Mouse (Mus musculus): Measurements from ENCODE around the gene Gm12216. TPM values are rescaled to one million over a fixed set of nuclear protein-coding genes. Genes with fewer than 3 reads are reported as not detected.

The Gm12216 gene
- polyA plus RNA-seq, 1 experiment from 2014 or later, result 0.44 TPM

DNA sequence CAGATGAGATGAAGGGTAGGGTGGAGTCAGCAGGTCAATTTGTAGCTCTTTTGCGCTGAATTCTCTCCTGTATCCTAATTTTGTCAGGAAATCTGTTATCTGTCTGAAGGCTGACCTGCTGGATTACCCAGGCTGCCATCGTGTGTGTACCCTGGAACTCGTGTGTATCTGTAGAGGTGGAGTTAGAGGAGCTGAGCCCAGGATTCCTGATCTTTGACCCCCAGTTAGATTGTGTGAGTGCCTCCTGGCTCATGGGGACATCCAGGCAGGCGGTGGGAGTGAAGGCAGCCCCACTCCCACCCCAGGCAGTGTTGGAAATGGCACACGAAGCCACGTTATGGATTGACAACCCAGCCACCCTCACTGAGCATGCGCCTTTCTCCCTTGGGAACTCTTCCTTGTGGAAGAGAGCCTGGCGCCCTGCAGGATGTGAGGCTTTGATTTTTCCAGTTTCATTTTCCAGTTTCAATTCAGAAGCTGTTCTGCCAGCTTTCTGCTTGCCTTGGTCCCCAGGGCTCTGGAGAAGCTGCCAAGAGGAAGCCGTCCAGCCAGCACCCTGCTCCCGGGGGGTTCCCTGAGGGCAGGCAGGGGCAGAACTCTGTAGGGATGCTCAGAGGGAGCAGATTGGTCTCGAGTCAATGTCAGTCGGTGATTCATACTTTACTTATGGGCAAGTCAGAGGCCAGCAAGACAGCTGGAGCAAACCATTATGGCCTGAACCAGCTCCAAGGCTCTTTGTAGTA lies 62.5 kb downstream of the Gm12216 start:
- ATAC-seq (ENCODE audit: low read depth), result peak; percentile 62

DNA sequence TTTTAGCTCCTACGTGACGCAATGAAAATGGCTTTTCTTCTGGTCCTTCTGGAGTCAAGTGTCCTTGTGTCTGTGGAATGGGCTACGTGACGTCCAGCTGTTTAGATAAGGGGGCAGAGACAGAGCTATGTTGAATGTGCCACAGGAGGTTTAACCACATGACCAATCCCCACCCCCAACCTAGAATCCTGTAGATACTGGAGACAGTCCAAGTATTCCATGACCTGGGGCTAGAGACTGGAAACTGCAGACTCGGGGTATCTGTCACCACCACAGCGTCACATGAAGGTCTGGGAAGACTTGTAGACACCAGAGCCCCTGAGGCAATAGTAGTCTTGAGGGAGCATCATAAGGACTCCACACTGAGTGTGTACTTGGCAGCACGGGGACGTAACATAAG lies 63.2 kb downstream of the Gm12216 start:
- Histone ChIP-seq H3K4me3 (ENCODE audit: low read depth, low read length) (no peak overlapping the region), H3K9me3 (replicated peaks; ENCODE audit: control insufficient read depth, low read length) (no peaks in the 10 kb centered on the region), H3K4me1 (ENCODE audit: control insufficient read depth, low read depth, low read length) (peaks cover 24% of the 10 kb centered on the region), H3K4me2 (ENCODE audit: low read depth, low read length) (no peak overlapping the region), H3K27me3 (ENCODE audit: control insufficient read depth, insufficient read depth, low read depth, low read length) (no peaks in the 10 kb centered on the region), H3K36me3 (ENCODE audit: control insufficient read depth, insufficient read depth) (no peaks in the 10 kb centered on the region), H3K9ac (ENCODE audit: low read depth, low read length) (no peak overlapping the region), H3K27ac (ENCODE audit: low read length) (peak overlapping the region; percentile 93)
- 41% methylated on average over 8 of the region's 8 CpGs for WGBS (ENCODE audit: insufficient replicate concordance)
- ATAC-seq (ENCODE audit: low read depth), result peak; percentile 54

More for the DNA sequence above, 62.5 kb downstream of the Gm12216 start:
- no peaks in the 10 kb centered on the region for H3K36me3 ChIP-seq (ENCODE audit: control insufficient read depth, insufficient read depth)
- no peaks in the 10 kb centered on the region for H3K9me3 ChIP-seq (replicated peaks; ENCODE audit: control insufficient read depth, low read length)
- peaks cover 24% of the 10 kb centered on the region for H3K4me1 ChIP-seq (ENCODE audit: control insufficient read depth, low read depth, low read length)
- H3K27ac ChIP-seq (ENCODE audit: low read length), result peak overlapping the region; percentile 93
- 45% methylated on average over 12 of the region's 12 CpGs for WGBS (ENCODE audit: insufficient replicate concordance)
- no peak overlapping the region; the same call in 1 of the 2 replicates for H3K4me2 ChIP-seq (ENCODE audit: low read depth, low read length)
- no peak overlapping the region for H3K9ac ChIP-seq (ENCODE audit: low read depth, low read length)
- no peaks in the 10 kb centered on the region for H3K27me3 ChIP-seq (ENCODE audit: control insufficient read depth, insufficient read depth, low read depth, low read length)
- H3K4me3 ChIP-seq (ENCODE audit: low read depth, low read length), result no peak overlapping the region

DNA sequence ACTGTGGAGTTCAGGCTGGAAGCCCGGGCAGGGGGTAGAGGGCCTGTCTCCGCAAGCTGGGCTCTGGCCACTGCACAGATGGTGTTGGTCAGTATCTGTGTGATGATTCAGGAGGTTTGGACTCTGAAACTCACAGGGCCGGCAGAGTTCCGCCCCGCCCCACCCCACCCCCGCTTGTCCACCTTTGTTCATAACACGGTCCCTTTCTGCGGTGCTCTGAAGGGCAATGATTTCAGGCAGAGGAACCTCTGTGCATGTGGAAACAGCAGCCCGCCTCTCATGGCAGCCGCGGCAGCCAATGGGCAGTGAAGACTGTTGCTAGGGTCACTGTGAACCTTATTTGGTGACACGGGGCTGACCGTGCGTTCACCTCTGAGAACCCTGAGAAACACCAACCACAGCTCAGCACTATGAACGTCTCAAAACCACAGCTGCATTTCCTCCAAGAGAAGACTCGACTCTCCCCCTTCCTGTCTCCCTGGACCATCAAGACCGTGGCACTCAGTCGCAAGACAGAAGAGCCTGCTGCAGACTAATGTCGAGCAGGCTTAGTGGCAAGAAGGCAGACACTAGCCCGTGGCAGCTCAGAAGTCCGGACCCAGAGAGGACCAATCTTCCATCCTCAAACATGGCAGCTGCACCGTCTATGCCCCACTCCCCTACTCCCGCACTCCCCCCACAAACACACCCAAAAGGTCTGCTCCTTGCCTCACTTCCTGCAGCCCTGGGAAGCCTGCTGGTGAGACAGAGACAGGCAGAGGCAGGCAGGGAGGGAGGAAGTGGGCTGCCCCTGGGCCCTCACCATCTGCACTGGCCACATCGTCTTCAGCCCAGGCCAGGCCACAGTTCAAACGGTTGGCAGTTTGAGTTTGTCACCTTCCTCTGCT lies 64.1 kb downstream of the Gm12216 start:
- Histone ChIP-seq H3K36me3 (ENCODE audit: control insufficient read depth, insufficient read depth) (no peaks in the 10 kb centered on the region), H3K27me3 (ENCODE audit: control insufficient read depth, insufficient read depth, low read depth, low read length) (no peaks in the 10 kb centered on the region), H3K9ac (ENCODE audit: low read depth, low read length) (0 out of 2 replicates have a peak overlapping the region, but pooled peaks have one; percentile 12), H3K4me1 (ENCODE audit: control insufficient read depth, low read depth, low read length) (peaks cover 24% of the 10 kb centered on the region), H3K27ac (ENCODE audit: low read length) (peak overlapping the region; percentile 93), H3K4me3 (ENCODE audit: low read depth, low read length) (peak overlapping the region; percentile 18), H3K9me3 (replicated peaks; ENCODE audit: control insufficient read depth, low read length) (no peaks in the 10 kb centered on the region), H3K4me2 (ENCODE audit: low read depth, low read length) (peak overlapping the region; percentile 41; the same call in 1 of the 2 replicates)
- WGBS (ENCODE audit: insufficient replicate concordance), result 6% methylated on average over 25 of the region's 25 CpGs
- ATAC-seq (ENCODE audit: low read depth), result peak; percentile 78

DNA sequence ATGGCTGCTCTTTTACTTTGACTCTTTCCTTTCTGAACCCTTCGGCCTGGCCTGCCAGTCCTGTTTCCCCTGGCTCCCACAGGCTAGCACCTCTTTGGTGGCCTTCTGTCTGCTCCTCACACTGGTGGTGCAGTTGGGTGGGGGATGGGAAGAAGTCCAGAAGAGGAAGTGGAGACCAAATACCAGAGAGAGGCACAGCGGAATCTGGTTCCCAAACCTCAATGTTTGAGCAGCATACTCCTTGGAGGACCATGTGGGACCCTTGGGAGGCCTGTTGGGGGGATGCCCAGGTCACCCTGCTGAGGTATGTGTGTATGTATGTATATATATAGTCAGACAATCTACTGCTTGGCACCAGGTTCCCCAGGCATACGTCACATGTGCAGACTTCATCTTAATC lies 65.0 kb downstream of the Gm12216 start:
- H3K4me1 ChIP-seq (ENCODE audit: control insufficient read depth, low read depth, low read length), result peaks cover 24% of the 10 kb centered on the region
- H3K9me3 ChIP-seq (replicated peaks; ENCODE audit: control insufficient read depth, low read length), result no peaks in the 10 kb centered on the region
- peak overlapping the region; percentile 41; the same call in 1 of the 2 replicates for H3K4me2 ChIP-seq (ENCODE audit: low read depth, low read length)
- H3K4me3 ChIP-seq (ENCODE audit: low read depth, low read length), result no peak overlapping the region
- 19% methylated on average over 3 of the region's 3 CpGs for whole genome bisulfite sequencing (ENCODE audit: insufficient replicate concordance)
- H3K27ac ChIP-seq (ENCODE audit: low read length), result peak overlapping the region; percentile 93
- H3K27me3 ChIP-seq (ENCODE audit: control insufficient read depth, insufficient read depth, low read depth, low read length), result no peaks in the 10 kb centered on the region
- ATAC-seq (ENCODE audit: low read depth), result no peak
- no peak overlapping the region for H3K9ac ChIP-seq (ENCODE audit: low read depth, low read length)
- no peaks in the 10 kb centered on the region for H3K36me3 ChIP-seq (ENCODE audit: control insufficient read depth, insufficient read depth)

DNA sequence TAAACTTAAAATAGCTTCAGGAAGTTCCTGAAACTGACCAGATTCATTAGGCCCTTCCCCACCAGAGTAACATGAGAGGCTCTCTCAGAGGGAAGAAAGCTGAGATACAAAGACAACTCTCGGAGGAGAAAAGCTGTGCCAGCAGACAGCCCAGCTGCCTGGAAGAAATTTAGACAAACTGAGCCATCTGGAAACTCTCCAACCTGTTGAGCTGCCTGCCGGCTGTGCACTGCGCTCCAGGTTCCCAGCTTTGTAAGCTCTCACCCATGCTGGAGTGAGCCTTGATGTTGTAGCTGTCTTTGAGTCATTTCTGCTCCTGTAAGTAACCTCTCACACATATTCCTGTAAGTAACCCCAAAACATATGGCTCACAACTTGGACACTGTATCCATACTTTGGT lies 66.1 kb downstream of the Gm12216 start:
- H3K9ac ChIP-seq (ENCODE audit: low read depth, low read length), result no peak overlapping the region
- H3K4me1 ChIP-seq (ENCODE audit: control insufficient read depth, low read depth, low read length), result peaks cover 22% of the 10 kb centered on the region
- no peak overlapping the region; the same call in 1 of the 2 replicates for H3K27ac ChIP-seq (ENCODE audit: low read length)
- H3K4me2 ChIP-seq (ENCODE audit: low read depth, low read length), result no peak overlapping the region
- H3K36me3 ChIP-seq (ENCODE audit: control insufficient read depth, insufficient read depth), result no peaks in the 10 kb centered on the region
- no peak for ATAC-seq (ENCODE audit: low read depth)
- H3K27me3 ChIP-seq (ENCODE audit: control insufficient read depth, insufficient read depth, low read depth, low read length), result no peaks in the 10 kb centered on the region
- no peaks in the 10 kb centered on the region for H3K9me3 ChIP-seq (replicated peaks; ENCODE audit: control insufficient read depth, low read length)
- H3K4me3 ChIP-seq (ENCODE audit: low read depth, low read length), result no peak overlapping the region
- 68% methylated on average over 3 of the region's 3 CpGs for WGBS (ENCODE audit: insufficient replicate concordance)

DNA sequence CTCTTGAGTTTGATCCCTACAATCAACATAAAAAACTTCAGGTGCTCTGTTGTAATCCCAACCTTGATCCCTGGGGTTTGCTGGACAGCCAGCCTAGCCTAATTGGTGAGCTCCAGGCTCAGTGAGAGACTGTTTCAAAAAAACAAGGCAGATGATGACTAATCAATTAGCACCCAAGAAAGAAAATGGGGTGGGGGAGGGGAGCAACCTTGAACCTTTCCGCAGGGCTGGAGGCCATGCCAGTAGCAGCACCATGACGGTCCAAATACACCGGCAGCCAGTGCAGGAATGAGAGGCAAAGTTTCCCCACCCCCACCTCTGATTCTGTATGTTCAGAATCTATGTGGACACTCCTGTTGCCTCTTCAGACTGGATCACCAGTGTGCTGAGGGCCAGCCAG lies 69.8 kb downstream of the Gm12216 start:
- no peak overlapping the region for H3K4me3 ChIP-seq (ENCODE audit: low read depth, low read length)
- no peak overlapping the region for H3K27ac ChIP-seq (ENCODE audit: low read length)
- peaks cover 9% of the 10 kb centered on the region for H3K4me1 ChIP-seq (ENCODE audit: control insufficient read depth, low read depth, low read length)
- no peak overlapping the region for H3K4me2 ChIP-seq (ENCODE audit: low read depth, low read length)
- ATAC-seq (ENCODE audit: low read depth), result no peak
- 82% methylated on average over 3 of the region's 3 CpGs for WGBS (ENCODE audit: insufficient replicate concordance)
- H3K27me3 ChIP-seq (ENCODE audit: control insufficient read depth, insufficient read depth, low read depth, low read length), result no peaks in the 10 kb centered on the region
- H3K9ac ChIP-seq (ENCODE audit: low read depth, low read length), result no peak overlapping the region
- no peaks in the 10 kb centered on the region for H3K9me3 ChIP-seq (replicated peaks; ENCODE audit: control insufficient read depth, low read length)
- no peaks in the 10 kb centered on the region for H3K36me3 ChIP-seq (ENCODE audit: control insufficient read depth, insufficient read depth)

DNA sequence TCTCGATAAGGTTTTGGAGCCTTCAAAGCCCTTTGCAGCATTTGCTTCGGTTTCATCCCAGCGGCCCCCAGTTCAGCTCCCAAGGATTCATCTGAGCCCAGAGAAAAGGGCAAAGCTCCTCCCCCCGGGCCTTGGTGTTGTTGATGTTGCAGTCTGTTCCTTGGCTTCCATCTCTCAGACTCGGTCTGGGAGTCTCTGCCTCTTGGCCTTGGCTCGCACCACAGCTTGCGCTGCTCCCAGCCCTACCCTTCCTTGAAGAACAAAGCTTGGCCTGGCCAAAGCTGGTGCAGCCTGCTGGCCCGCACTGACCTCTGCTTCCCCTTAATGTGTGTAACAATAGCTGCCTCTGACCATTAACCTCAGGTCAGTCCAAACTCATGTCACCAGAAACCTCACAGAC lies 70.9 kb downstream of the Gm12216 start:
- Histone ChIP-seq H3K4me3 (ENCODE audit: low read depth, low read length) (no peak overlapping the region), H3K36me3 (ENCODE audit: control insufficient read depth, insufficient read depth) (no peaks in the 10 kb centered on the region), H3K9ac (ENCODE audit: low read depth, low read length) (no peak overlapping the region), H3K27ac (ENCODE audit: low read length) (no peak overlapping the region), H3K9me3 (replicated peaks; ENCODE audit: control insufficient read depth, low read length) (no peaks in the 10 kb centered on the region), H3K27me3 (ENCODE audit: control insufficient read depth, insufficient read depth, low read depth, low read length) (no peaks in the 10 kb centered on the region), H3K4me2 (ENCODE audit: low read depth, low read length) (no peak overlapping the region), H3K4me1 (ENCODE audit: control insufficient read depth, low read depth, low read length) (peaks cover 2% of the 10 kb centered on the region; the same call in 1 of the 2 replicates)
- ATAC-seq (ENCODE audit: low read depth), result no peak
- 73% methylated on average over 8 of the region's 8 CpGs for WGBS (ENCODE audit: insufficient replicate concordance)

DNA sequence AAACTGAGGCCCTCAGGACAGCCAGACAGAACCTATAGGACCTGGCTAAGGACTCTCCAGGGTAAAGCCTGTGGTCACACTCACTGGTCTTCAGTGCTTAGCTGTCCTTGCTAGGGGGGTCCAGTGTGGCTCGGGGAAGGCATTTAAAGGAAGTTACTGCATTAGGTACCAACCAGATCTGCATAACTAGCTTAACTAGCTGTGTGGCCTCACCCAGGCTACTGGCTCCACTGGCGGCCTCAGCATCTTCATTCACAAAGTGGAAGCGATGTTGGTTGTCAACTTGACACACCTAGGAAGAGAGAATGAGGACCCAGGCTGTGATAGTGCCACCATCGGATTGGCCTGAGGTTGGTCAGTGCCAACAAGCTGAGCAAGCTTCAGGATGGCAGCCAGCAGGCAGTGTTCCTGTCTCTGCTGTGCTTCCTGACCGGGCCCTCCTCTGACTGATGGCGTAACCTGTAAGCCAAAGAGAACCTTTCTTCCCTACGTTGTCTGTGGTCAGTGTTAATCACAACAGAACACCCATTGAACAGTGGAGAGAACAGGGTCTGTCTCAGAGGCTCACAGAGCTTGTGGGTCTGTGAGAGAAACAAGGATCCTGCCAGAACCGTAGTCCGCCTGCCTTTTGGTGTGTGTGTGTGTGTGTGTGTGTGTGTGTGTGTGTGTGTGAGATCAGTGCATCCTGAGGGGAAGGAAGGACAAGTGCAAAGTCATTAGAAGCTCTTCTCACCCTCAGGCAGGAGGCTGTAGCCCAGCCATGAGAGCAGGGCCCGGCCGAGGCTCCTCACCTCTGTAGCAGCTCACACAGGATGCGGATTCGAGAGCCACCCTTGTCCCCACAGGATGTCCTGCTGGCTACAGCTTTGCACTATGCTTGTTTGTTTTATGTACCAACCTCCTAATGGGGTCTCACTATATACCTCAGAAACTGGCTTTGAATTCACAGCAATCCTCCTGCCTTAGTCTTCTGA lies 72.7 kb downstream of the Gm12216 start:
- Histone ChIP-seq H3K27me3 (ENCODE audit: control insufficient read depth, insufficient read depth, low read depth, low read length) (no peaks in the 10 kb centered on the region), H3K4me2 (ENCODE audit: low read depth, low read length) (no peak overlapping the region), H3K36me3 (ENCODE audit: control insufficient read depth, insufficient read depth) (no peaks in the 10 kb centered on the region), H3K9me3 (replicated peaks; ENCODE audit: control insufficient read depth, low read length) (no peaks in the 10 kb centered on the region), H3K4me1 (ENCODE audit: control insufficient read depth, low read depth, low read length) (peaks cover 2% of the 10 kb centered on the region; the same call in 1 of the 2 replicates), H3K9ac (ENCODE audit: low read depth, low read length) (no peak overlapping the region), H3K27ac (ENCODE audit: low read length) (no peak overlapping the region), H3K4me3 (ENCODE audit: low read depth, low read length) (no peak overlapping the region)
- WGBS (ENCODE audit: insufficient replicate concordance), result 41% methylated on average over 13 of the region's 13 CpGs
- no peak for ATAC-seq (ENCODE audit: low read depth)

Measured in liver, embryonic 16.5 days (tissue).